Mouse (Mus musculus) cerebellum, postnatal 36 days (tissue): Measurements from ENCODE around the gene Gm1043.

Experiments
- DNase-seq, 2 experiments: peaks; one replicate each; pipeline ENCODE4 v3.0.0; 2021 to 2022; ENCODE audit warnings: mixed read lengths in 2 of 2

The Gm1043 gene

GRCm38 (mm10) chr5:37073660-37074059, 11.5 kb upstream of the Gm1043 start:
- DNase-seq: no peak

GRCm38 (mm10) chr5:37076692-37077329, 8.4 kb upstream of the Gm1043 start:
- no peak for DNase-seq

- no peak for DNase-seq
Observed at GRCm38 (mm10) chr5:37077330-37077698, 7.9 kb upstream of the Gm1043 start.

GRCm38 (mm10) chr5:37079484-37079883, 5.7 kb upstream of the Gm1043 start:
- no peak for DNase-seq

- DNase-seq: no peak
Observed at GRCm38 (mm10) chr5:37080601-37081000, 4.6 kb upstream of the Gm1043 start.

- peak in 1 of 2 experiments; percentile 24 for DNase-seq
Observed at GRCm38 (mm10) chr5:37082420-37082819, 2.8 kb upstream of the Gm1043 start.

- no peak for DNase-seq
Observed at GRCm38 (mm10) chr5:37083209-37083770, 1.9 kb upstream of the Gm1043 start.

GRCm38 (mm10) chr5:37083850-37084249, 1.3 kb upstream of the Gm1043 start:
- no peak for DNase-seq

GRCm38 (mm10) chr5:37085918-37086317, 748 bp downstream of the Gm1043 start:
- no peak for DNase-seq

- no peak for DNase-seq
Observed at GRCm38 (mm10) chr5:37087786-37088185, 2.6 kb downstream of the Gm1043 start.

GRCm38 (mm10) chr5:37088342-37089108, 3.4 kb downstream of the Gm1043 start:
- DNase-seq: no peak

GRCm38 (mm10) chr5:37091171-37091628, 6.0 kb downstream of the Gm1043 start:
- peak; percentile 49 to 55 for DNase-seq

GRCm38 (mm10) chr5:37094941-37095340, 9.8 kb downstream of the Gm1043 start:
- no peak for DNase-seq

GRCm38 (mm10) chr5:37097591-37097990, 12.4 kb downstream of the Gm1043 start:
- DNase-seq: no peak

GRCm38 (mm10) chr5:37100813-37101212, 15.6 kb downstream of the Gm1043 start:
- no peak for DNase-seq

GRCm38 (mm10) chr5:37101631-37102030, 16.5 kb downstream of the Gm1043 start:
- DNase-seq: no peak

- DNase-seq: no peak
Observed at GRCm38 (mm10) chr5:37102056-37102455, 16.9 kb downstream of the Gm1043 start.

- DNase-seq: no peak
Observed at GRCm38 (mm10) chr5:37105531-37106456, 20.6 kb downstream of the Gm1043 start.

- no peak for DNase-seq
Observed at GRCm38 (mm10) chr5:37107111-37107510, 21.9 kb downstream of the Gm1043 start.

GRCm38 (mm10) chr5:37107611-37108010, 22.4 kb downstream of the Gm1043 start:
- DNase-seq: no peak

GRCm38 (mm10) chr5:37109280-37109849, 24.2 kb downstream of the Gm1043 start:
- peak; percentile 81 to 84 for DNase-seq

- DNase-seq: no peak
Observed at GRCm38 (mm10) chr5:37112389-37112788, 27.2 kb downstream of the Gm1043 start.
